Mouse (Mus musculus): ENCODE data around the gene Nus1.

DNA sequence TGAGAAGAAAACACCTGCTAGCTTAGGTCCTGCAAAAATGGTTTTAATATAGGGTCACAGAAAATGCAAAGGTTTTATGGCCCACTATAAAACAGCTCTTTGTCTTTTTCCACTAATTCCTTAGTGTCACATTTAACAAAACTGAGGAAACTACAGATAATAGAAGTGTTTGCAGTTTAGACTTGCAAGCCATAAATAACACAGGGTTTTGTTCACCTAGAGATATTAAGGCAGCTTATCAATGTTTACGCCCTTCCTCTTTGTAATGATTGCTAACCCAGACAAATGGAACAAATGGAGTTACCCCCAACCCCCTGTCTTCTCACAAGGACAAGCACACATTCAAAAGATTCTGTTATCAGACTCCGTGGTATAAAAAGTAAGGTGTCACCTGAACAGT lies 26.1 kb upstream of the Nus1 start:
- TF ChIP-seq CTCF (IDR thresholded peaks at IDR 0.05; ENCODE audit: low read depth): no peak
- TF ChIP-seq EP300 (IDR thresholded peaks at IDR 0.05; ENCODE audit: low read depth): no peak
